Mouse (Mus musculus): ENCODE data around the gene Nedd4. TPM values are rescaled to one million over a fixed set of nuclear protein-coding genes. Genes with fewer than 3 reads are reported as not detected.

Gene Nedd4
- polyA plus RNA-seq, 1 experiment, result 80.4 TPM

- H3K36me3 ChIP-seq (ENCODE audit: control insufficient read depth, insufficient read depth, low read length), result no peaks in the 10 kb centered on the region
- WGBS, result 4% methylated on average over 2 of the region's 2 CpGs
- H3K27me3 ChIP-seq (ENCODE audit: control insufficient read depth, insufficient read depth, low read length), result no peaks in the 10 kb centered on the region
- no peak for DNase-seq
- no peak overlapping the region for H3K27ac ChIP-seq (ENCODE audit: control insufficient read depth, insufficient read depth, low read length)
- H3K4me3 ChIP-seq (ENCODE audit: control insufficient read depth, insufficient read depth, low read length), result no peak overlapping the region
- TF ChIP-seq CTCF (IDR thresholded peaks at IDR 0.05; ENCODE audit: borderline replicate concordance, control insufficient read depth, extremely low read depth, insufficient read depth, low read length, poor library complexity), result no peak
- TF ChIP-seq POLR2A (IDR thresholded peaks at IDR 0.05; ENCODE audit: control insufficient read depth, extremely low read depth, insufficient read depth, low read length, poor library complexity), result no peak
- H3K4me1 ChIP-seq (replicated peaks; ENCODE audit: control insufficient read depth, insufficient read depth, low read length), result no peaks in the 10 kb centered on the region
Measured at GRCm38 (mm10) chr9:72649781-72650180, 12.4 kb upstream of the Nedd4 start.

- Histone ChIP-seq H3K36me3 (ENCODE audit: control insufficient read depth, insufficient read depth, low read length) (no peaks in the 10 kb centered on the region), H3K27ac (ENCODE audit: control insufficient read depth, insufficient read depth, low read length) (no peak overlapping the region), H3K27me3 (ENCODE audit: control insufficient read depth, insufficient read depth, low read length) (no peaks in the 10 kb centered on the region), H3K4me3 (ENCODE audit: control insufficient read depth, insufficient read depth, low read length) (no peak overlapping the region), H3K4me1 (replicated peaks; ENCODE audit: control insufficient read depth, insufficient read depth, low read length) (peaks cover 6% of the 10 kb centered on the region)
- WGBS, result 93% methylated on average over 8 of the region's 8 CpGs
- DNase-seq, result no peak
- TF ChIP-seq CTCF (IDR thresholded peaks at IDR 0.05; ENCODE audit: borderline replicate concordance, control insufficient read depth, extremely low read depth, insufficient read depth, low read length, poor library complexity) (no peak), POLR2A (IDR thresholded peaks at IDR 0.05; ENCODE audit: control insufficient read depth, extremely low read depth, insufficient read depth, low read length, poor library complexity) (no peak)
Measured at GRCm38 (mm10) chr9:72652961-72653360, 9.2 kb upstream of the Nedd4 start.

GRCm38 (mm10) chr9:72653533-72653932 lies 8.6 kb upstream of the Nedd4 start:
- Histone ChIP-seq H3K27ac (ENCODE audit: control insufficient read depth, insufficient read depth, low read length) (no peak overlapping the region), H3K4me1 (replicated peaks; ENCODE audit: control insufficient read depth, insufficient read depth, low read length) (peaks cover 6% of the 10 kb centered on the region)
- no peak for DNase-seq

GRCm38 (mm10) chr9:72654593-72655242 lies 7.4 kb upstream of the Nedd4 start:
- H3K36me3 ChIP-seq (ENCODE audit: control insufficient read depth, insufficient read depth, low read length), result no peaks in the 10 kb centered on the region
- no peak overlapping the region for H3K4me3 ChIP-seq (ENCODE audit: control insufficient read depth, insufficient read depth, low read length)
- H3K27ac ChIP-seq (ENCODE audit: control insufficient read depth, insufficient read depth, low read length), result no peak overlapping the region
- 84% methylated on average over 6 of the region's 6 CpGs for WGBS
- TF ChIP-seq POLR2A (IDR thresholded peaks at IDR 0.05; ENCODE audit: control insufficient read depth, extremely low read depth, insufficient read depth, low read length, poor library complexity), result no peak
- TF ChIP-seq CTCF (IDR thresholded peaks at IDR 0.05; ENCODE audit: borderline replicate concordance, control insufficient read depth, extremely low read depth, insufficient read depth, low read length, poor library complexity), result peak; percentile 84; the same call in 1 of the 2 replicates
- H3K4me1 ChIP-seq (replicated peaks; ENCODE audit: control insufficient read depth, insufficient read depth, low read length), result peaks cover 10% of the 10 kb centered on the region
- peak; percentile 68 for DNase-seq
- no peaks in the 10 kb centered on the region for H3K27me3 ChIP-seq (ENCODE audit: control insufficient read depth, insufficient read depth, low read length)

More at GRCm38 (mm10) chr9:72653533-72653932, 8.6 kb upstream of the Nedd4 start:
- H3K27me3 ChIP-seq (ENCODE audit: control insufficient read depth, insufficient read depth, low read length), result no peaks in the 10 kb centered on the region
- no peak overlapping the region for H3K4me3 ChIP-seq (ENCODE audit: control insufficient read depth, insufficient read depth, low read length)
- H3K36me3 ChIP-seq (ENCODE audit: control insufficient read depth, insufficient read depth, low read length), result no peaks in the 10 kb centered on the region
- TF ChIP-seq CTCF (IDR thresholded peaks at IDR 0.05; ENCODE audit: borderline replicate concordance, control insufficient read depth, extremely low read depth, insufficient read depth, low read length, poor library complexity) (no peak), POLR2A (IDR thresholded peaks at IDR 0.05; ENCODE audit: control insufficient read depth, extremely low read depth, insufficient read depth, low read length, poor library complexity) (no peak)
- 89% methylated on average over 4 of the region's 4 CpGs for WGBS

GRCm38 (mm10) chr9:72655602-72656001 lies 6.5 kb upstream of the Nedd4 start:
- no peaks in the 10 kb centered on the region for H3K36me3 ChIP-seq (ENCODE audit: control insufficient read depth, insufficient read depth, low read length)
- H3K27ac ChIP-seq (ENCODE audit: control insufficient read depth, insufficient read depth, low read length), result no peak overlapping the region

GRCm38 (mm10) chr9:72656491-72656890 lies 5.7 kb upstream of the Nedd4 start:
- no peak overlapping the region for H3K27ac ChIP-seq (ENCODE audit: control insufficient read depth, insufficient read depth, low read length)
- TF ChIP-seq POLR2A (IDR thresholded peaks at IDR 0.05; ENCODE audit: control insufficient read depth, extremely low read depth, insufficient read depth, low read length, poor library complexity) (no peak), CTCF (IDR thresholded peaks at IDR 0.05; ENCODE audit: borderline replicate concordance, control insufficient read depth, extremely low read depth, insufficient read depth, low read length, poor library complexity) (no peak)
- no peak overlapping the region for H3K4me3 ChIP-seq (ENCODE audit: control insufficient read depth, insufficient read depth, low read length)
- peaks cover 11% of the 10 kb centered on the region for H3K4me1 ChIP-seq (replicated peaks; ENCODE audit: control insufficient read depth, insufficient read depth, low read length)
- no peak for DNase-seq
- no peaks in the 10 kb centered on the region for H3K36me3 ChIP-seq (ENCODE audit: control insufficient read depth, insufficient read depth, low read length)
- H3K27me3 ChIP-seq (ENCODE audit: control insufficient read depth, insufficient read depth, low read length), result no peaks in the 10 kb centered on the region
- 80% methylated on average over 4 of the region's 4 CpGs for WGBS

More at GRCm38 (mm10) chr9:72655602-72656001, 6.5 kb upstream of the Nedd4 start:
- peaks cover 10% of the 10 kb centered on the region for H3K4me1 ChIP-seq (replicated peaks; ENCODE audit: control insufficient read depth, insufficient read depth, low read length)
- no peaks in the 10 kb centered on the region for H3K27me3 ChIP-seq (ENCODE audit: control insufficient read depth, insufficient read depth, low read length)
- 70% methylated on average over 5 of the region's 5 CpGs for WGBS
- no peak for DNase-seq
- no peak for TF ChIP-seq CTCF (IDR thresholded peaks at IDR 0.05; ENCODE audit: borderline replicate concordance, control insufficient read depth, extremely low read depth, insufficient read depth, low read length, poor library complexity)
- TF ChIP-seq POLR2A (IDR thresholded peaks at IDR 0.05; ENCODE audit: control insufficient read depth, extremely low read depth, insufficient read depth, low read length, poor library complexity), result no peak
- H3K4me3 ChIP-seq (ENCODE audit: control insufficient read depth, insufficient read depth, low read length), result no peak overlapping the region
